In genomic region chr14:26531410-26532313, GRCm38 (mm10) we compare ENCODE assay signal across 8 mouse cellular contexts. TPM values are rescaled to one million over a fixed set of nuclear protein-coding genes. Genes with fewer than 3 reads are reported as not detected.
DNase-seq lines count a peak whose midpoint lies in the region; ATAC-seq and TF ChIP-seq lines count a peak whose summit lies in the region.
"Had no signal": no experiment of that assay in that cellular context is flagged by ENCODE, and none has a peak within 500 bp of the region (broad histone marks: within the 10 kb centered on the region; RNA-seq: fewer than 3 reads in every experiment).

No protein-coding gene starts in this region.

- H3K9me3 ChIP-seq in lung, embryonic 14.5 days (ENCODE audit: low read depth, low read length): no peaks in the 10 kb centered on the region
- H3K9me3 ChIP-seq in embryonic facial prominence, embryonic 10.5 days: no peaks in the 10 kb centered on the region
- H3K9me3 ChIP-seq in hindbrain, embryonic 13.5 days: no peaks in the 10 kb centered on the region
- no peaks in the 10 kb centered on the region for H3K9me3 ChIP-seq in neural tube, embryonic 14.5 days (ENCODE audit: control insufficient read depth, low read length)

- WGBS in lung, embryonic 14.5 days: 63% methylated on average over 10 of the region's 10 CpGs
- WGBS in embryonic facial prominence, embryonic 10.5 days: 81% methylated on average over 10 of the region's 10 CpGs
- WGBS in hindbrain, embryonic 13.5 days: 82% methylated on average over 10 of the region's 10 CpGs
- WGBS in neural tube, embryonic 14.5 days: 82% methylated on average over 10 of the region's 10 CpGs

- H3K27ac ChIP-seq in lung, embryonic 14.5 days (ENCODE audit: low read depth): no peak overlapping the region
- H3K27ac ChIP-seq in embryonic facial prominence, embryonic 10.5 days (replicated peaks): no peak overlapping the region
- no peak overlapping the region for H3K27ac ChIP-seq in hindbrain, embryonic 13.5 days
- no peak overlapping the region for H3K27ac ChIP-seq in neural tube, embryonic 14.5 days (ENCODE audit: low read depth, low read length)

- TF ChIP-seq CTCF in lung, embryonic 14.5 days (IDR thresholded peaks at IDR 0.05; ENCODE audit: low read depth): no peak

- peak overlapping the region; percentile 83 for H3K4me2 ChIP-seq in lung, embryonic 14.5 days
- H3K4me2 ChIP-seq in hindbrain, embryonic 13.5 days: peak overlapping the region; percentile 37
- no peak overlapping the region; the same call in 1 of the 2 replicates for H3K4me2 ChIP-seq in neural tube, embryonic 14.5 days (ENCODE audit: low read depth, low read length)

- peaks cover 12% of the 10 kb centered on the region; the same call in 1 of the 2 replicates for H3K4me1 ChIP-seq in lung, embryonic 14.5 days (ENCODE audit: insufficient read depth)
- H3K4me1 ChIP-seq in embryonic facial prominence, embryonic 10.5 days: peaks cover 32% of the 10 kb centered on the region
- H3K4me1 ChIP-seq in hindbrain, embryonic 13.5 days (replicated peaks): peaks cover 52% of the 10 kb centered on the region
- peaks cover 32% of the 10 kb centered on the region for H3K4me1 ChIP-seq in neural tube, embryonic 14.5 days (ENCODE audit: control insufficient read depth, insufficient read depth, low read length)

- H3K36me3 ChIP-seq in lung, embryonic 14.5 days (ENCODE audit: insufficient read depth): no peaks in the 10 kb centered on the region; the same call in 1 of the 2 replicates
- H3K36me3 ChIP-seq in embryonic facial prominence, embryonic 10.5 days (replicated peaks): peaks cover 38% of the 10 kb centered on the region
- H3K36me3 ChIP-seq in hindbrain, embryonic 13.5 days: peaks cover 8% of the 10 kb centered on the region; the same call in 1 of the 2 replicates
- no peaks in the 10 kb centered on the region for H3K36me3 ChIP-seq in neural tube, embryonic 14.5 days (ENCODE audit: control insufficient read depth, insufficient read depth, low read length)

- H3K9ac ChIP-seq in lung, embryonic 14.5 days: no peak overlapping the region
- no peak overlapping the region for H3K9ac ChIP-seq in hindbrain, embryonic 13.5 days
- H3K9ac ChIP-seq in neural tube, embryonic 14.5 days (replicated peaks; ENCODE audit: low read depth, low read length): 0 out of 2 replicates have a peak overlapping the region, but pooled peaks have one; percentile 18

- H3K4me3 ChIP-seq in lung, embryonic 14.5 days (ENCODE audit: low read depth, low read length): peak overlapping the region; percentile 7; the same call in 1 of the 2 replicates
- peak overlapping the region; percentile 98 for H3K4me3 ChIP-seq in embryonic facial prominence, embryonic 10.5 days
- H3K4me3 ChIP-seq in hindbrain, embryonic 13.5 days: no peak overlapping the region
- H3K4me3 ChIP-seq in neural tube, embryonic 14.5 days (ENCODE audit: low read depth, low read length): no peak overlapping the region

- no peaks in the 10 kb centered on the region for H3K27me3 ChIP-seq in lung, embryonic 14.5 days (ENCODE audit: insufficient read depth, low read length)
- no peaks in the 10 kb centered on the region for H3K27me3 ChIP-seq in embryonic facial prominence, embryonic 10.5 days (replicated peaks; ENCODE audit: low read depth, poor library complexity, severe bottlenecking)
- H3K27me3 ChIP-seq in hindbrain, embryonic 13.5 days: no peaks in the 10 kb centered on the region
- H3K27me3 ChIP-seq in neural tube, embryonic 14.5 days (ENCODE audit: control insufficient read depth, insufficient read depth, low read length): no peaks in the 10 kb centered on the region

- no peak for DNase-seq in lung, embryonic 14.5 days
- no peak for DNase-seq in lung, postnatal 36 days
- DNase-seq in embryonic facial prominence, embryonic 10.5 days (ENCODE audit: low spot score): no peak
- no peak for DNase-seq in right cerebral cortex, postnatal 14 days
- DNase-seq in retina, postnatal 1 day: no peak
- DNase-seq: thymus, postnatal 36 days had no signal

- ATAC-seq in lung, embryonic 14.5 days (ENCODE audit: insufficient read depth): no peak
- no peak for ATAC-seq in hindbrain, embryonic 13.5 days (ENCODE audit: low FRiP score)
- no peak for ATAC-seq in neural tube, embryonic 14.5 days (ENCODE audit: low read depth)

RNA-seq across cellular contexts. Expression of gene Slmap, which starts 3.1 kb away (rescaled TPM):
- 30.1 and 31.4 TPM in 2 replicates for polyA plus RNA-seq in lung, embryonic 14.5 days (2014; fragmentation: Nextera tagmentation; extraction: Ambion mirVana)
- 15.8 and 16.7 TPM in 2 replicates for polyA plus RNA-seq in embryonic facial prominence, embryonic 10.5 days (2016; fragmentation: Nextera tagmentation; extraction: Ambion mirVana)
- polyA plus RNA-seq in hindbrain, embryonic 13.5 days (2015; fragmentation: Nextera tagmentation; extraction: Ambion mirVana): 11.4 and 13.3 TPM in 2 replicates
- polyA plus RNA-seq in neural tube, embryonic 14.5 days (2014; fragmentation: Nextera tagmentation; extraction: Ambion mirVana): 18.4 and 22.6 TPM in 2 replicates

RNA-seq across cellular contexts. Expression of gene Dennd6a, which starts 42.0 kb away (rescaled TPM):
- 38.9 and 39.1 TPM in 2 replicates for polyA plus RNA-seq in lung, embryonic 14.5 days (2014; fragmentation: Nextera tagmentation; extraction: Ambion mirVana)
- polyA plus RNA-seq in embryonic facial prominence, embryonic 10.5 days (2016; fragmentation: Nextera tagmentation; extraction: Ambion mirVana): 30.5 and 30.7 TPM in 2 replicates
- polyA plus RNA-seq in hindbrain, embryonic 13.5 days (2015; fragmentation: Nextera tagmentation; extraction: Ambion mirVana): 20.6 and 20.9 TPM in 2 replicates
- 17.8 and 18.8 TPM in 2 replicates for polyA plus RNA-seq in neural tube, embryonic 14.5 days (2014; fragmentation: Nextera tagmentation; extraction: Ambion mirVana)

Comparison
In these comparisons a context has a peak if more than half of its experiments do, and no peak if none do; other contexts are left out.
1. H3K4me3 ChIP-seq: peak in lung, embryonic 14.5 days (single experiment) and embryonic facial prominence, embryonic 10.5 days (single experiment); none in hindbrain, embryonic 13.5 days (single experiment) and neural tube, embryonic 14.5 days (single experiment).